Mouse (Mus musculus) lung, embryonic 14.5 days (tissue): Measurements from ENCODE around the gene Snx30. TPM values are rescaled to one million over a fixed set of nuclear protein-coding genes. Genes with fewer than 3 reads are reported as not detected.

Experiments used
- ATAC-seq: fragments of 200-750 bp; cut with Nextera tagmentation; 2 replicates; pipeline ENCODE4 v1.8.0; 2017; ENCODE audit warnings: mild to moderate bottlenecking, moderate TSS enrichment, moderate library complexity; ENCODE audit not compliant: insufficient read depth
- DNase-seq: peaks from one replicate; pipeline ENCODE4 v3.0.0-alpha.2; 2015
- H3K27ac ChIP-seq: fragments of 300-500 bp; sonication (generic); 2 replicates; pipeline ENCODE4 v1.5.1; 2014; ENCODE audit warnings: low read depth, mild to moderate bottlenecking, moderate library complexity
- H3K27me3 ChIP-seq: fragments of 300-500 bp; sonication (generic); 2 replicates; pipeline ENCODE4 v1.6.1; 2014; ENCODE audit warnings: low read length, control low read depth; ENCODE audit not compliant: insufficient read depth
- H3K36me3 ChIP-seq: fragments of 300-500 bp; sonication (generic); 2 replicates; pipeline ENCODE4 v1.6.1; 2014; ENCODE audit warnings: control low read depth; ENCODE audit not compliant: insufficient read depth
- H3K4me1 ChIP-seq: fragments of 300-500 bp; sonication (generic); 2 replicates; pipeline ENCODE4 v1.6.1; 2014; ENCODE audit warnings: antibody characterized with exemption, control low read depth; ENCODE audit not compliant: insufficient read depth
- H3K4me2 ChIP-seq: fragments of 300-500 bp; sonication (generic); 2 replicates; pipeline ENCODE4 v1.6.1; 2014; ENCODE audit warnings: mild to moderate bottlenecking
- H3K4me3 ChIP-seq: fragments of 300-500 bp; sonication (generic); 2 replicates; pipeline ENCODE4 v1.5.1; 2014; ENCODE audit warnings: low read depth, low read length
- H3K9ac ChIP-seq: fragments of 300-500 bp; sonication (generic); 2 replicates; pipeline ENCODE4 v1.6.1; 2014
- H3K9me3 ChIP-seq: fragments of 300-500 bp; sonication (generic); 2 replicates; pipeline ENCODE4 v1.6.1; 2016; ENCODE audit warnings: low read depth, low read length, control low read depth
- CTCF ChIP-seq: IDR thresholded peaks from 2 replicates; pipeline ENCODE4 v1.5.1; 2016; ENCODE audit warnings: antibody characterized with exemption, low read depth
- WGBS: fragments of 180-500 bp; shearing (Covaris S2); extraction: QIAGEN DNeasy Blood & Tissue Kit; methylation state at CpG from one replicate; pipeline ENCODE4 v1.1.7; 2014; 5-methylcytosine and 5-hydroxymethylcytosine counted together
- polyA plus RNA-seq: library from polyadenylated mRNA; unstranded; fragments of >200 nt; fragmentation: Nextera tagmentation; extraction: Ambion mirVana; gene quantifications from 2 replicates; pipeline ENCODE4 v1.2.1, GENCODE M21; 2014

The Snx30 gene
- polyA plus RNA-seq, 1 experiment from 2014 or later, result 10.6 TPM

GRCm38 (mm10) chr4:59794116-59794515 lies 11.5 kb upstream of the Snx30 start:
- WGBS, result 74% methylated on average over 2 of the region's 2 CpGs
- H3K27ac ChIP-seq, result no peak overlapping the region
- no peak for ATAC-seq
- H3K9ac ChIP-seq, result no peak overlapping the region
- H3K36me3 ChIP-seq, result no peaks in the 10 kb centered on the region
- no peak for DNase-seq
- no peaks in the 10 kb centered on the region for H3K9me3 ChIP-seq
- no peak overlapping the region for H3K4me3 ChIP-seq
- H3K4me1 ChIP-seq, result no peaks in the 10 kb centered on the region
- no peaks in the 10 kb centered on the region for H3K27me3 ChIP-seq
- TF ChIP-seq CTCF, result no peak
- no peak overlapping the region for H3K4me2 ChIP-seq

- H3K9me3 ChIP-seq, result no peaks in the 10 kb centered on the region
- H3K9ac ChIP-seq, result no peak overlapping the region
- 73% methylated on average over 2 of the region's 2 CpGs for WGBS
- no peak overlapping the region for H3K4me2 ChIP-seq
- ATAC-seq (no peak), DNase-seq (no peak)
- no peaks in the 10 kb centered on the region for H3K36me3 ChIP-seq
- no peak overlapping the region for H3K27ac ChIP-seq
- H3K4me1 ChIP-seq, result no peaks in the 10 kb centered on the region
- no peak overlapping the region for H3K4me3 ChIP-seq
- no peaks in the 10 kb centered on the region for H3K27me3 ChIP-seq
- TF ChIP-seq CTCF, result no peak
Measured at GRCm38 (mm10) chr4:59795788-59796455, 9.7 kb upstream of the Snx30 start.

- Histone ChIP-seq H3K4me2 (no peak overlapping the region), H3K27ac (no peak overlapping the region), H3K27me3 (no peaks in the 10 kb centered on the region), H3K36me3 (no peaks in the 10 kb centered on the region), H3K9me3 (no peaks in the 10 kb centered on the region), H3K4me3 (no peak overlapping the region), H3K4me1 (no peaks in the 10 kb centered on the region), H3K9ac (no peak overlapping the region)
- ATAC-seq (no peak), DNase-seq (no peak)
- no peak for TF ChIP-seq CTCF
- 78% methylated on average over 5 of the region's 5 CpGs for WGBS
Measured at GRCm38 (mm10) chr4:59800181-59800580, 5.5 kb upstream of the Snx30 start.

GRCm38 (mm10) chr4:59801489-59801888 lies 4.2 kb upstream of the Snx30 start, which contains the start of gene Inip:
Gene Inip (minus strand): TSS chr4:59801589.
- TF ChIP-seq CTCF, result no peak
- Histone ChIP-seq H3K4me2 (no peak within 1 kb of the TSS), H3K4me3 (no peak within 1 kb of the TSS), H3K9ac (no peak within 1 kb of the TSS), H3K27me3 (no peaks in the 10 kb centered on the region), H3K4me1 (no peaks in the 10 kb centered on the region), H3K9me3 (no peaks in the 10 kb centered on the region), H3K36me3 (no peaks in the 10 kb centered on the region), H3K27ac (no peak within 1 kb of the TSS)
- ATAC-seq (no peak), DNase-seq (no peak)

- TF ChIP-seq CTCF, result no peak
- Histone ChIP-seq H3K4me3 (no peak overlapping the region), H3K4me1 (no peaks in the 10 kb centered on the region), H3K27ac (no peak overlapping the region), H3K4me2 (no peak overlapping the region), H3K9me3 (no peaks in the 10 kb centered on the region), H3K27me3 (no peaks in the 10 kb centered on the region), H3K36me3 (no peaks in the 10 kb centered on the region), H3K9ac (no peak overlapping the region)
- ATAC-seq (no peak), DNase-seq (no peak)
- WGBS, result 78% methylated on average over 6 of the region's 6 CpGs
Measured at GRCm38 (mm10) chr4:59802107-59802506, 3.5 kb upstream of the Snx30 start.

- Histone ChIP-seq H3K4me3 (no peak overlapping the region), H3K4me2 (no peak overlapping the region), H3K9ac (no peak overlapping the region), H3K9me3 (no peaks in the 10 kb centered on the region), H3K27ac (no peak overlapping the region), H3K27me3 (no peaks in the 10 kb centered on the region), H3K36me3 (no peaks in the 10 kb centered on the region), H3K4me1 (no peaks in the 10 kb centered on the region)
- no peak for ATAC-seq
- TF ChIP-seq CTCF, result no peak
- no peak for DNase-seq
- 49% methylated on average over 4 of the region's 4 CpGs for WGBS
Measured at GRCm38 (mm10) chr4:59802792-59803191, 2.8 kb upstream of the Snx30 start.

GRCm38 (mm10) chr4:59803358-59803757 lies 2.3 kb upstream of the Snx30 start:
- Histone ChIP-seq H3K4me2 (no peak overlapping the region), H3K9me3 (no peaks in the 10 kb centered on the region), H3K36me3 (no peaks in the 10 kb centered on the region), H3K4me3 (no peak overlapping the region), H3K9ac (no peak overlapping the region), H3K27ac (no peak overlapping the region), H3K4me1 (no peaks in the 10 kb centered on the region), H3K27me3 (no peaks in the 10 kb centered on the region)
- TF ChIP-seq CTCF, result no peak
- no peak for ATAC-seq
- DNase-seq, result no peak
- WGBS, result 74% methylated on average over 5 of the region's 5 CpGs
